Mouse (Mus musculus) adrenal gland, postnatal 25 days (tissue): Measurements from ENCODE around the gene Paqr7. TPM values are rescaled to one million over a fixed set of nuclear protein-coding genes. Genes with fewer than 3 reads are reported as not detected.

Experiments used
- DNase-seq: peaks from one replicate; pipeline ENCODE4 v3.0.0; 2021; ENCODE audit warnings: mixed read lengths
- total RNA-seq: library from RNA; stranded (reverse); gene quantifications from 2 replicates; pipeline ENCODE4 v1.2.3, GENCODE M21; 2021

The Paqr7 gene
- total RNA-seq, 1 experiment from 2014 or later, result 63.1 TPM

- no peak for DNase-seq
Observed at GRCm38 (mm10) chr4:134503686-134504357, 7.3 kb downstream of the Paqr7 start.

- DNase-seq, result no peak
Observed at GRCm38 (mm10) chr4:134505303-134505789, 8.8 kb downstream of the Paqr7 start.

- no peak for DNase-seq
Observed at GRCm38 (mm10) chr4:134505966-134506594, 9.6 kb downstream of the Paqr7 start.

- no peak for DNase-seq
Observed at GRCm38 (mm10) chr4:134506713-134507112, 10.2 kb downstream of the Paqr7 start.

- DNase-seq, result no peak
Observed at GRCm38 (mm10) chr4:134510396-134510795, 13.9 kb downstream of the Paqr7 start.

- peak; percentile 96 for DNase-seq
Observed at GRCm38 (mm10) chr4:134510845-134511411, 14.4 kb downstream of the Paqr7 start, which contains the start of gene Aunip. TSS of gene Aunip (plus strand) at chr4:134510999.

- no peak for DNase-seq
Observed at GRCm38 (mm10) chr4:134511730-134512129, 15.2 kb downstream of the Paqr7 start.

GRCm38 (mm10) chr4:134512798-134513197 lies 16.3 kb downstream of the Paqr7 start:
- DNase-seq, result peak; percentile 78

GRCm38 (mm10) chr4:134514309-134514930 lies 17.9 kb downstream of the Paqr7 start:
- no peak for DNase-seq

- no peak for DNase-seq
Observed at GRCm38 (mm10) chr4:134515614-134516013, 19.1 kb downstream of the Paqr7 start.

- peak; percentile 58 for DNase-seq
Observed at GRCm38 (mm10) chr4:134516981-134517380, 20.5 kb downstream of the Paqr7 start.

- DNase-seq, result no peak
Observed at GRCm38 (mm10) chr4:134517719-134518118, 21.2 kb downstream of the Paqr7 start.

GRCm38 (mm10) chr4:134518541-134518940 lies 22.0 kb downstream of the Paqr7 start:
- DNase-seq, result no peak

- DNase-seq, result no peak
Observed at GRCm38 (mm10) chr4:134519281-134519680, 22.8 kb downstream of the Paqr7 start.

GRCm38 (mm10) chr4:134523447-134523846 lies 26.9 kb downstream of the Paqr7 start:
- DNase-seq, result no peak

- DNase-seq, result no peak
Observed at GRCm38 (mm10) chr4:134525806-134526205, 29.3 kb downstream of the Paqr7 start.

- no peak for DNase-seq
Observed at GRCm38 (mm10) chr4:134526220-134526619, 29.7 kb downstream of the Paqr7 start.

- no peak for DNase-seq
Observed at GRCm38 (mm10) chr4:134532928-134533327, 36.4 kb downstream of the Paqr7 start.

GRCm38 (mm10) chr4:134533421-134533820 lies 36.9 kb downstream of the Paqr7 start:
- DNase-seq, result no peak

- DNase-seq, result peak; percentile 81
Observed at GRCm38 (mm10) chr4:134534124-134534886, 37.8 kb downstream of the Paqr7 start.

GRCm38 (mm10) chr4:134534932-134535786 lies 38.7 kb downstream of the Paqr7 start, which contains the start of gene Mtfr1l:
TSS of gene Mtfr1l (minus strand) at chr4:134535387.
- DNase-seq, result peak; percentile 97
